8 mouse cellular contexts compared by ENCODE assay signal in genomic region chr11:87578249-87578962, GRCm38 (mm10). TPM values are rescaled to one million over a fixed set of nuclear protein-coding genes. Genes with fewer than 3 reads are reported as not detected.
DNase-seq lines count a peak whose midpoint lies in the region; ATAC-seq lines count a peak whose summit lies in the region.
"Had no signal": no experiment of that assay in that cellular context is flagged by ENCODE, and none has a peak within 500 bp of the region (broad histone marks: within the 10 kb centered on the region; RNA-seq: fewer than 3 reads in every experiment).

No protein-coding gene starts in this region.

- under 1% methylated on average over 40 of the region's 40 CpGs for WGBS in intestine, embryonic 15.5 days
- under 1% methylated on average over 40 of the region's 40 CpGs for WGBS in limb, embryonic 12.5 days
- WGBS in midbrain, embryonic 12.5 days: under 1% methylated on average over 40 of the region's 40 CpGs

- no peaks in the 10 kb centered on the region for H3K36me3 ChIP-seq in intestine, embryonic 15.5 days
- no peaks in the 10 kb centered on the region for H3K36me3 ChIP-seq in limb, embryonic 12.5 days
- H3K36me3 ChIP-seq in midbrain, embryonic 12.5 days: no peaks in the 10 kb centered on the region

- DNase-seq in adrenal gland, postnatal 36 days: peak; percentile 79 to 89
- peak; percentile 71 for DNase-seq in embryo, embryonic 9.5 days (ENCODE audit: extremely low spot score)
- DNase-seq in spleen, adult 12 weeks (ENCODE audit: low spot score): peak; percentile 43

- peak overlapping the region; percentile 44 for H3K27ac ChIP-seq in intestine, embryonic 15.5 days
- 0 out of 2 replicates have a peak overlapping the region, but pooled peaks have one; percentile 29 for H3K27ac ChIP-seq in limb, embryonic 12.5 days
- 0 out of 2 replicates have a peak overlapping the region, but pooled peaks have one; percentile 43 for H3K27ac ChIP-seq in midbrain, embryonic 12.5 days (replicated peaks)

- no peaks in the 10 kb centered on the region for H3K9me3 ChIP-seq in intestine, embryonic 15.5 days
- no peaks in the 10 kb centered on the region for H3K9me3 ChIP-seq in limb, embryonic 12.5 days
- no peaks in the 10 kb centered on the region for H3K9me3 ChIP-seq in midbrain, embryonic 12.5 days

- H3K4me3 ChIP-seq in intestine, embryonic 15.5 days (replicated peaks): peak overlapping the region; percentile 49
- peak overlapping the region; percentile 56 for H3K4me3 ChIP-seq in limb, embryonic 12.5 days (replicated peaks)
- peak overlapping the region; percentile 50 for H3K4me3 ChIP-seq in midbrain, embryonic 12.5 days

- H3K27me3 ChIP-seq in intestine, embryonic 15.5 days (replicated peaks): no peaks in the 10 kb centered on the region
- H3K27me3 ChIP-seq in limb, embryonic 12.5 days: peaks cover 22% of the 10 kb centered on the region; the same call in 1 of the 2 replicates
- peaks cover 29% of the 10 kb centered on the region; the same call in 1 of the 2 replicates for H3K27me3 ChIP-seq in midbrain, embryonic 12.5 days

- H3K4me2 ChIP-seq in intestine, embryonic 15.5 days (replicated peaks): peak overlapping the region; percentile 84
- H3K4me2 ChIP-seq in limb, embryonic 12.5 days: peak overlapping the region; percentile 92
- H3K4me2 ChIP-seq in midbrain, embryonic 12.5 days (replicated peaks): peak overlapping the region; percentile 72

- H3K9ac ChIP-seq in intestine, embryonic 15.5 days: peak overlapping the region; percentile 44
- peak overlapping the region; percentile 65 for H3K9ac ChIP-seq in limb, embryonic 12.5 days (replicated peaks)
- peak overlapping the region; percentile 56 for H3K9ac ChIP-seq in midbrain, embryonic 12.5 days (replicated peaks)

- peaks cover 23% of the 10 kb centered on the region for H3K4me1 ChIP-seq in intestine, embryonic 15.5 days (replicated peaks)
- H3K4me1 ChIP-seq in limb, embryonic 12.5 days (replicated peaks): peaks cover 11% of the 10 kb centered on the region
- H3K4me1 ChIP-seq in midbrain, embryonic 12.5 days: peaks cover 23% of the 10 kb centered on the region

- peak; percentile 91 for ATAC-seq in granulocyte monocyte progenitor cell, adult 5-6 weeks (replicated peaks; ENCODE audit: poor library complexity, severe bottlenecking)
- ATAC-seq in intestine, embryonic 15.5 days: peak; percentile 87
- ATAC-seq in limb, embryonic 12.5 days (ENCODE audit: insufficient number of reproducible peaks, insufficient read depth, low FRiP score, low TSS enrichment, low read depth): peak; percentile 84
- peak; percentile 71; the same call in 1 of the 2 replicates for ATAC-seq in midbrain, embryonic 12.5 days (ENCODE audit: low FRiP score, low read depth)

RNA-seq across cellular contexts. Expression of gene Sept4, which starts 9.7 kb away (rescaled TPM):
- total RNA-seq in adrenal gland, postnatal 36 days (2021): 10 to 100 TPM; 33.2 to 41.3 TPM
- total RNA-seq in granulocyte monocyte progenitor cell, adult 5-6 weeks (2014; fragmentation: Nextera tagmentation): 4.7 TPM in 1 of 2 replicates, not detected in the other
- total RNA-seq in granulocyte monocyte progenitor cell, adult 5-6 weeks (2017): 1.3 TPM in 1 of 2 replicates, not detected in the other
- 24.9 and 25.0 TPM in 2 replicates for polyA plus RNA-seq in intestine, embryonic 15.5 days (2015; fragmentation: Nextera tagmentation; extraction: Ambion mirVana)
- 10.7 and 10.9 TPM in 2 replicates for polyA plus RNA-seq in limb, embryonic 12.5 days (2016; fragmentation: Nextera tagmentation; extraction: Ambion mirVana)
- 12.5 and 14.3 TPM in 2 replicates for polyA plus RNA-seq in midbrain, embryonic 12.5 days (2016; fragmentation: Nextera tagmentation; extraction: Ambion mirVana)

RNA-seq across cellular contexts. Expression of gene Gm11492, which starts 12.0 kb away (rescaled TPM):
- total RNA-seq in adrenal gland, postnatal 36 days (2021): not detected
- total RNA-seq in granulocyte monocyte progenitor cell, adult 5-6 weeks (2014; fragmentation: Nextera tagmentation): not detected in 2 replicates
- not detected in 2 replicates for total RNA-seq in granulocyte monocyte progenitor cell, adult 5-6 weeks (2017)
- not detected in 2 replicates for polyA plus RNA-seq in intestine, embryonic 15.5 days (2015; fragmentation: Nextera tagmentation; extraction: Ambion mirVana)
- polyA plus RNA-seq in limb, embryonic 12.5 days (2016; fragmentation: Nextera tagmentation; extraction: Ambion mirVana): not detected in 2 replicates
- polyA plus RNA-seq in midbrain, embryonic 12.5 days (2016; fragmentation: Nextera tagmentation; extraction: Ambion mirVana): not detected in 2 replicates
- total RNA-seq: layer of hippocampus, postnatal 14 days had no signal

RNA-seq across cellular contexts. Expression of gene Mtmr4, which starts 13.6 kb away (rescaled TPM):
- 10 to 100 TPM; 26.1 to 31.4 TPM for total RNA-seq in adrenal gland, postnatal 36 days (2021)
- 25.2 and 25.4 TPM in 2 replicates for total RNA-seq in granulocyte monocyte progenitor cell, adult 5-6 weeks (2014; fragmentation: Nextera tagmentation)
- total RNA-seq in granulocyte monocyte progenitor cell, adult 5-6 weeks (2017): 20.3 and 22.6 TPM in 2 replicates
- 26.9 and 27.6 TPM in 2 replicates for polyA plus RNA-seq in intestine, embryonic 15.5 days (2015; fragmentation: Nextera tagmentation; extraction: Ambion mirVana)
- polyA plus RNA-seq in limb, embryonic 12.5 days (2016; fragmentation: Nextera tagmentation; extraction: Ambion mirVana): 53.4 and 54.0 TPM in 2 replicates
- polyA plus RNA-seq in midbrain, embryonic 12.5 days (2016; fragmentation: Nextera tagmentation; extraction: Ambion mirVana): 76.9 and 87.9 TPM in 2 replicates

RNA-seq across cellular contexts. Expression of gene Hsf5, which starts 38.6 kb away (rescaled TPM):
- total RNA-seq in adrenal gland, postnatal 36 days (2021): under 1 TPM in 1 of 2 experiments, not detected in 1; 0.13 TPM
- not detected in 2 replicates for total RNA-seq in granulocyte monocyte progenitor cell, adult 5-6 weeks (2014; fragmentation: Nextera tagmentation)
- not detected in 2 replicates for total RNA-seq in granulocyte monocyte progenitor cell, adult 5-6 weeks (2017)
- polyA plus RNA-seq in intestine, embryonic 15.5 days (2015; fragmentation: Nextera tagmentation; extraction: Ambion mirVana): 0.15 and 0.29 TPM in 2 replicates
- 0.19 and 0.21 TPM in 2 replicates for polyA plus RNA-seq in limb, embryonic 12.5 days (2016; fragmentation: Nextera tagmentation; extraction: Ambion mirVana)
- polyA plus RNA-seq in midbrain, embryonic 12.5 days (2016; fragmentation: Nextera tagmentation; extraction: Ambion mirVana): 0.36 and 0.38 TPM in 2 replicates

Comparison
In these comparisons a context has a peak if more than half of its experiments do, and no peak if none do; other contexts are left out.
1. Peak in every context shown above with its lines: DNase-seq, ATAC-seq, H3K4me3 ChIP-seq and H3K27ac ChIP-seq.